Mouse (Mus musculus) myocyte (in vitro differentiated cells): Measurements from ENCODE around the gene Gpr183. TPM values are rescaled to one million over a fixed set of nuclear protein-coding genes. Genes with fewer than 3 reads are reported as not detected.

Experiments
- H3K27me3 ChIP-seq: one replicate; pipeline ENCODE4 v1.6.1; 2011; ENCODE audit not compliant: control insufficient read depth, insufficient read depth, insufficient read length
- H3K36me3 ChIP-seq: one replicate; pipeline ENCODE4 v1.6.1; 2011; ENCODE audit not compliant: control insufficient read depth, insufficient read depth
- H3K4me2 ChIP-seq: one replicate; pipeline ENCODE4 v1.6.1; 2011; ENCODE audit warnings: low read depth, control low read depth
- H3K4me3 ChIP-seq: one replicate; pipeline ENCODE4 v1.5.1; 2011; ENCODE audit warnings: mild to moderate bottlenecking, control low read depth, moderate library complexity
- H3K79me2 ChIP-seq: one replicate; pipeline ENCODE4 v1.6.1; 2011; ENCODE audit not compliant: control insufficient read depth, insufficient read depth
- H3ac ChIP-seq: one replicate; pipeline ENCODE4 v1.6.1; 2011; ENCODE audit not compliant: control insufficient read depth, insufficient read length
- CEBPB ChIP-seq: IDR thresholded peaks from 2 replicates; pipeline ENCODE4 v1.6.1; 2011; ENCODE audit warnings: mild to moderate bottlenecking, moderate library complexity; ENCODE audit not compliant: poor library complexity, insufficient read depth, severe bottlenecking
- E2F4 ChIP-seq: IDR thresholded peaks from one replicate; pipeline ENCODE4 v1.6.1; 2011; ENCODE audit warnings: mild to moderate bottlenecking, control low read depth, moderate library complexity; ENCODE audit not compliant: insufficient read depth
- MAX ChIP-seq: IDR thresholded peaks from one replicate; pipeline ENCODE4 v1.6.1; 2011; ENCODE audit warnings: low read depth, mild to moderate bottlenecking, control low read depth
- MYOD1 ChIP-seq, 3 experiments: IDR thresholded peaks; one replicate each; pipeline ENCODE4 v1.6.1; 2011; ENCODE audit warnings: control low read depth in 2 of 3, low read depth in 2 of 3, mild to moderate bottlenecking in 2 of 3, moderate library complexity in 1 of 3; ENCODE audit not compliant: insufficient read length in 2 of 3, control insufficient read depth in 1 of 3
- MYOG ChIP-seq, 3 experiments: IDR thresholded peaks; one replicate each; pipeline ENCODE4 v1.6.1; 2011; ENCODE audit warnings: control low read depth in 2 of 3, low read depth in 2 of 3, mild to moderate bottlenecking in 2 of 3; ENCODE audit not compliant: insufficient read length in 2 of 3, control insufficient read depth in 1 of 3, insufficient read depth in 1 of 3
- POLR2A ChIP-seq: IDR thresholded peaks from one replicate; pipeline ENCODE4 v1.6.1; 2011; ENCODE audit warnings: low read depth, mild to moderate bottlenecking, control low read depth, moderate library complexity; ENCODE audit not compliant: insufficient read length
- POLR2AphosphoS2 ChIP-seq: IDR thresholded peaks from one replicate; pipeline ENCODE4 v1.6.1; 2011; ENCODE audit warnings: low read depth, control low read depth; ENCODE audit not compliant: insufficient read length
- REST ChIP-seq: IDR thresholded peaks from one replicate; pipeline ENCODE4 v1.6.1; 2011; ENCODE audit warnings: mild to moderate bottlenecking, control low read depth, moderate library complexity; ENCODE audit not compliant: insufficient read depth, insufficient read length
- SRF ChIP-seq: IDR thresholded peaks from one replicate; pipeline ENCODE4 v1.6.1; 2011; ENCODE audit warnings: low read depth; ENCODE audit not compliant: control insufficient read depth, insufficient read length
- TCF12 ChIP-seq: IDR thresholded peaks from one replicate; pipeline ENCODE4 v1.6.1; 2011; ENCODE audit warnings: mild to moderate bottlenecking, control low read depth; ENCODE audit not compliant: poor library complexity, insufficient read depth, severe bottlenecking
- TCF3 ChIP-seq: IDR thresholded peaks from one replicate; pipeline ENCODE4 v1.6.1; 2011; ENCODE audit warnings: low read depth, control low read depth; ENCODE audit not compliant: insufficient read length
- USF1 ChIP-seq: IDR thresholded peaks from one replicate; pipeline ENCODE4 v1.6.1; 2011; ENCODE audit warnings: low read depth, mild to moderate bottlenecking, control low read depth, moderate library complexity
- polyA plus RNA-seq: library from polyadenylated mRNA; unstranded; fragments of >200 nt; fragmentation: generic; extraction: Trizol; gene quantifications from one replicate; pipeline ENCODE4 v1.2.1, GENCODE M21; 2012; ENCODE audit warnings: missing spikeins

The Gpr183 gene
- polyA plus RNA-seq, 1 experiment, result 0.02 TPM

DNA sequence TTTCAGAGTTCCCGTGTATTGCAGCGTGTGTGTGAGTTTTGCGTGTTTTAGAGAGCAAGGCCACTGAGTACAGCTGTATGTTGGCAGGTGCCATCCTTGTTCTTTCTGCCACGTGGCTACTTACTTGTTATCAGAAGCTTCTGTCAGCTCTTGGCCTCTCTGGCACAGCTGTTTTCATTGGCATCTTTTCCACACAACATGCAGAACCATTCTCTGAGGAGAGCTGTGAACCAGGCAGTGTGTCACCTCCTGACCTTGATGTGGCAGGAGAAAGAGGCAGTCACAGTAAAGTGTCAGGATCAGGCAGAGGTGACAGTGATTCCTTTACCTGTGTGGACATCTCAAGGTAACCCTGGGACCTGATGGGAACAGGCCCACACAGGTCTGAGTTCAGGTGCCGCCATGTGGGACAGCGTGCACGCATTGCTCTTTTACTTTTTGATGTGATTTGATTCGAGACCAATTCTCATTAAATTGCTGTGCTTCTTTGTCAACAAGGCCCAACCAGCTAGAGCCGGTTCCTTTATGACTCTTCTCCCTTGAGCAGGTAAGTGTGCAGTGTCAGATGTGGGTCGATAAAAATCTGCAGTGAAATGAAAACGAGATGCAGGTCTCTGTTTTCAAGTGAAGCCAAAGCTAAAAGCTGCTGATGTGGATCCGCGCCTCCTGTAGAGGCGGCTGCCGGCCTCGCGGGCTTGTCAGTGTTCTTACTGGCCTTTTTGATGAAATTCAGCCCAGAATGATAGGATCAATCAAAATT lies 35.5 kb upstream of the Gpr183 start:
- Histone ChIP-seq H3K4me3 (no peak overlapping the region), H3ac (no peak overlapping the region), H3K36me3 (peaks cover 8% of the 10 kb centered on the region), H3K4me2 (no peak overlapping the region), H3K27me3 (no peaks in the 10 kb centered on the region), H3K79me2 (no peaks in the 10 kb centered on the region)
- TF ChIP-seq TCF3 (no peak), MYOD1 (IDR thresholded peaks at IDR 0.05; ENCODE audit: control insufficient read depth in 1 of 3, insufficient read length in 2 of 3, low read depth in 2 of 3) (no peak), REST (no peak)

- Histone ChIP-seq H3K79me2 (no peaks in the 10 kb centered on the region), H3ac (no peak overlapping the region), H3K4me2 (no peak overlapping the region), H3K4me3 (no peak overlapping the region), H3K27me3 (no peaks in the 10 kb centered on the region), H3K36me3 (peaks cover 8% of the 10 kb centered on the region)
- TF ChIP-seq CEBPB (no peak), REST (no peak)
Measured at GRCm38 (mm10) chr14:121999455-121999854, 34.5 kb upstream of the Gpr183 start.

DNA sequence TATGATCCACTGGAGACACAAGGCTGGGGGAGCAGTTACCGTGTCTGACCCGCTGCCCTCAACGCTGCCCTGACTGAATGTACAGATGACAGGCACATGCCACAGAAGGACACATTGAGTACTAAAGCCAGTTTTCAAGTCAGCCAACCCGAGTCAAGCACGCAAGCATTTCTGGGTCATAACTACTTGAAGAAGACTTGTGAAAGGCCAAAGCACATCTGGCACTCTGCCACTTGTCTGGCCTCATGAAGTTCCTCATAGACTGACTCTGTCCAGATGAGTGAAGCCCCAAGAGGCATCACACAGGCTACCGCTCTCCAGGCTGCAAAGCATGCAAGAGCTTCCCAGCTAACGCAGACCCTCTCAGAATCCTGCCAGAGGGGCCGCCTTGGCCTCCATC lies 31.8 kb upstream of the Gpr183 start:
- Histone ChIP-seq H3ac (no peak overlapping the region), H3K4me3 (no peak overlapping the region), H3K36me3 (peaks cover 8% of the 10 kb centered on the region), H3K27me3 (no peaks in the 10 kb centered on the region), H3K79me2 (no peaks in the 10 kb centered on the region), H3K4me2 (no peak overlapping the region)
- TF ChIP-seq REST (no peak), POLR2AphosphoS2 (no peak), TCF3 (no peak), MYOG (IDR thresholded peaks at IDR 0.05; ENCODE audit: control insufficient read depth in 1 of 3, insufficient read depth in 1 of 3, insufficient read length in 2 of 3, low read depth in 2 of 3) (no peak), POLR2A (no peak), MAX (no peak), TCF12 (no peak), CEBPB (no peak), USF1 (no peak), MYOD1 (IDR thresholded peaks at IDR 0.05; ENCODE audit: control insufficient read depth in 1 of 3, insufficient read length in 2 of 3, low read depth in 2 of 3) (no peak), SRF (no peak)

DNA sequence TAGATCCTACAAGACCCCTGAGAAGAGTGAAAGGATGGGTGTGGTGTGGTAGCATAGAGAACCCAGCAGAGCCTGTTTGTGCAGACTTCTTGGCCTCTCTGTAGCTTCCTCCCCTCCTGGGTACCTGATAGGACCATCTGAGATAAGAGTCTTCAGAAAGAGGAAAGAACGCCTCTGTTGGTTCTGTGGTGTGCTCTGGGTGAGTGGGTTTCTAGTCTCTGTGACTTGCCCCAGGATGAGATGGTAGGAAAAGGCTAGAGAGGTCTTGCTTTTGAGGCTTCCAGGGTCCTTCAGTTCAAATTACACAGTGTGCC lies 30.5 kb upstream of the Gpr183 start:
- Histone ChIP-seq H3K27me3 (no peaks in the 10 kb centered on the region), H3K4me3 (no peak overlapping the region), H3K4me2 (no peak overlapping the region), H3K36me3 (peaks cover 8% of the 10 kb centered on the region), H3K79me2 (no peaks in the 10 kb centered on the region), H3ac (no peak overlapping the region)
- no peak for TF ChIP-seq POLR2AphosphoS2
- no peak for TF ChIP-seq SRF
- no peak for TF ChIP-seq TCF12
- no peak for TF ChIP-seq MYOG (IDR thresholded peaks at IDR 0.05; ENCODE audit: control insufficient read depth in 1 of 3, insufficient read depth in 1 of 3, insufficient read length in 2 of 3, low read depth in 2 of 3)
- no peak for TF ChIP-seq USF1
- TF ChIP-seq E2F4, result no peak

DNA sequence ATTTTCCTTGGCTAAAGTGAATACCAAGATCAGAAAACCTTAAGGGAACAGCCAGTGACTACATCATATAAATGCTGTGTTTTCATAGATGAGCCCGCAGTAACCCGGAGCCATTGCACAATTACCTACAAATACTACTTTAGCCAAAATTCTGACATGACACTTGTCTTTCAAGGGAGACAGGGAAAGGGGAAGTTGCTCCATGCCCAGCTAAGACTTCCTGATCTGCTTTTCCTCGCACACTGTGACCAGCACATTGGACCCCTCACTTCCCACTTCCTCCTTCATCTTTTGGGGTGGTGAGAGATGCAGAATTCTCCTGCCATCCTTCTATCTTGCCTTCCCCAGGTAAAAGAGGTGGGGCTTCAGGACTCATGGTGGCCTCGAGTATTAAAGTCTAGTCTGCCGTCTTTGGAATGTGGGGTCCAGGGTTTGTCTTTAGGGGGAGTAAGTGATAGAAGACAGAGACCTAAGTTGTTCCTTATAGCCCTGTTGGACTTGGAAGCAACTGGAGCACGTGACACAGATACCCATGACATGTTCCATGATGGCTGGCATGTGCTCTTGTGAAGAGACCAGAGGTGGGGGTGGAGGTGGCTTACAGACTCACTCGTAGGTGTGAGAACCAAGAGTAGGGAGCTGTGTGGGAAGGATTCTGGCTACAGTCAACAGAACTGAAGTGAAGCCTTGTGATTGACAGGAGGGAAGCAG lies 30.0 kb upstream of the Gpr183 start:
- no peak overlapping the region for H3ac ChIP-seq
- H3K36me3 ChIP-seq, result peaks cover 8% of the 10 kb centered on the region
- no peak overlapping the region for H3K4me2 ChIP-seq
- H3K79me2 ChIP-seq, result no peaks in the 10 kb centered on the region
- H3K4me3 ChIP-seq, result no peak overlapping the region
- H3K27me3 ChIP-seq, result no peaks in the 10 kb centered on the region
- no peak for TF ChIP-seq E2F4
- no peak for TF ChIP-seq MYOD1 (IDR thresholded peaks at IDR 0.05; ENCODE audit: control insufficient read depth in 1 of 3, insufficient read length in 2 of 3, low read depth in 2 of 3)
- no peak for TF ChIP-seq TCF3
- no peak for TF ChIP-seq MAX
- no peak for TF ChIP-seq MYOG (IDR thresholded peaks at IDR 0.05; ENCODE audit: control insufficient read depth in 1 of 3, insufficient read depth in 1 of 3, insufficient read length in 2 of 3, low read depth in 2 of 3)
- TF ChIP-seq TCF12, result no peak
